In genomic region chr7:19327128-19327527, GRCm38 (mm10) we compare ENCODE assay signal across 8 mouse cellular contexts. TPM values are rescaled to one million over a fixed set of nuclear protein-coding genes. Genes with fewer than 3 reads are reported as not detected.
DNase-seq lines count a peak whose midpoint lies in the region; ATAC-seq and TF ChIP-seq lines count a peak whose summit lies in the region.

No protein-coding gene starts in this region.

- peaks cover 11% of the 10 kb centered on the region; the same call in 1 of the 2 replicates for H3K4me1 ChIP-seq in bone marrow macrophage, adult 2 months (ENCODE audit: control insufficient read depth, insufficient read depth, low read length)
- peaks cover 23% of the 10 kb centered on the region for H3K4me1 ChIP-seq in heart, embryonic 11.5 days (ENCODE audit: control insufficient read depth, insufficient read depth, low read length)
- H3K4me1 ChIP-seq in kidney, embryonic 16.5 days (ENCODE audit: insufficient read depth, low read length), result peaks cover 14% of the 10 kb centered on the region
- peaks cover 28% of the 10 kb centered on the region for H3K4me1 ChIP-seq in liver, embryonic 12.5 days

- peak; percentile 84 for ATAC-seq in erythroblast, adult 5-6 weeks (replicated peaks; ENCODE audit: low FRiP score, poor library complexity, severe bottlenecking)
- ATAC-seq in heart, embryonic 11.5 days (replicated peaks; ENCODE audit: insufficient number of reproducible peaks, low FRiP score, low TSS enrichment), result peak; percentile 81
- peak; percentile 85 for ATAC-seq in kidney, embryonic 16.5 days (ENCODE audit: low FRiP score, low TSS enrichment)
- ATAC-seq in liver, embryonic 12.5 days, result peak; percentile 69

- no peak for TF ChIP-seq CTCF in bone marrow macrophage, adult 2 months (IDR thresholded peaks at IDR 0.05; ENCODE audit: low read depth, low read length)

- DNase-seq in 3T3-L1 (ENCODE audit: low read depth, low spot score), result peak; percentile 88
- DNase-seq in naive thymus-derived CD4-positive, alpha-beta T cell, adult 2 months (ENCODE audit: low read depth), result peak; percentile 44
- DNase-seq in testis, postnatal 10 days (ENCODE audit: low spot score), result peak; percentile 88

- H3K9me3 ChIP-seq in heart, embryonic 11.5 days (replicated peaks; ENCODE audit: control insufficient read depth, low read length), result 0 out of 2 replicates have a peak, but pooled peaks cover 2% of the 10 kb centered on the region
- no peaks in the 10 kb centered on the region for H3K9me3 ChIP-seq in kidney, embryonic 16.5 days (ENCODE audit: low read length)
- H3K9me3 ChIP-seq in liver, embryonic 12.5 days (replicated peaks), result no peaks in the 10 kb centered on the region

- WGBS in heart, embryonic 11.5 days (ENCODE audit: insufficient replicate concordance), result 0% methylated on average over 22 of the region's 22 CpGs
- WGBS in kidney, embryonic 16.5 days, result under 1% methylated on average over 22 of the region's 22 CpGs
- 1% methylated on average over 22 of the region's 22 CpGs for WGBS in liver, embryonic 12.5 days (ENCODE audit: insufficient replicate concordance)

- H3K27me3 ChIP-seq in heart, embryonic 11.5 days (ENCODE audit: control insufficient read depth, insufficient read depth, low read length), result no peaks in the 10 kb centered on the region
- no peaks in the 10 kb centered on the region for H3K27me3 ChIP-seq in kidney, embryonic 16.5 days (ENCODE audit: insufficient read depth, low read length)
- peaks cover 64% of the 10 kb centered on the region for H3K27me3 ChIP-seq in liver, embryonic 12.5 days (replicated peaks)

- no peak overlapping the region for H3K27ac ChIP-seq in bone marrow macrophage, adult 2 months (ENCODE audit: insufficient read depth, low read depth, low read length)
- H3K27ac ChIP-seq in heart, embryonic 11.5 days (ENCODE audit: low read depth, low read length), result peak overlapping the region; percentile 95
- H3K27ac ChIP-seq in kidney, embryonic 16.5 days (ENCODE audit: low read length), result peak overlapping the region; percentile 90
- peak overlapping the region; percentile 42; the same call in 1 of the 2 replicates for H3K27ac ChIP-seq in liver, embryonic 12.5 days

- no peaks in the 10 kb centered on the region for H3K36me3 ChIP-seq in heart, embryonic 11.5 days (ENCODE audit: control insufficient read depth, insufficient read depth, low read length)
- no peaks in the 10 kb centered on the region for H3K36me3 ChIP-seq in kidney, embryonic 16.5 days (ENCODE audit: insufficient read depth, low read length)
- H3K36me3 ChIP-seq in liver, embryonic 12.5 days, result no peaks in the 10 kb centered on the region

- peak overlapping the region; percentile 84 for H3K4me2 ChIP-seq in heart, embryonic 11.5 days
- H3K4me2 ChIP-seq in kidney, embryonic 16.5 days (replicated peaks; ENCODE audit: low read depth, low read length), result peak overlapping the region; percentile 68
- peak overlapping the region; percentile 76 for H3K4me2 ChIP-seq in liver, embryonic 12.5 days

- TF ChIP-seq POLR2A in bone marrow macrophage, adult 2 months (IDR thresholded peaks at IDR 0.05; ENCODE audit: borderline replicate concordance, low read depth, low read length), result no peak

- peak overlapping the region; percentile 69 for H3K9ac ChIP-seq in heart, embryonic 11.5 days (ENCODE audit: low read depth, low read length)
- H3K9ac ChIP-seq in kidney, embryonic 16.5 days (replicated peaks; ENCODE audit: low read length), result peak overlapping the region; percentile 60; the same call in 1 of the 2 replicates
- peak overlapping the region; percentile 47 for H3K9ac ChIP-seq in liver, embryonic 12.5 days

- peak overlapping the region; percentile 48 for H3K4me3 ChIP-seq in bone marrow macrophage, adult 2 months (ENCODE audit: insufficient read depth, low read length)
- H3K4me3 ChIP-seq in heart, embryonic 11.5 days (ENCODE audit: low read depth, low read length), result peak overlapping the region; percentile 43
- H3K4me3 ChIP-seq in kidney, embryonic 16.5 days (ENCODE audit: low read length), result peak overlapping the region; percentile 46
- peak overlapping the region; percentile 46 for H3K4me3 ChIP-seq in liver, embryonic 12.5 days

RNA-seq across cellular contexts. Expression of gene Fosb, which starts 17.3 kb away (rescaled TPM):
- polyA plus RNA-seq in bone marrow macrophage, adult 2 months (2012; ENCODE audit: insufficient read depth, insufficient read length, missing spikeins), result 0.68 TPM in 1 of 2 replicates, not detected in the other
- total RNA-seq in erythroblast, adult 5-6 weeks (2015; ENCODE audit: low replicate concordance), result 2.9 and 3.1 TPM in 2 replicates
- 2.2 and 3.8 TPM in 2 replicates for total RNA-seq in erythroblast, adult 5-6 weeks (2017; ENCODE audit: low replicate concordance)
- 0.11 and 0.17 TPM in 2 replicates for polyA plus RNA-seq in heart, embryonic 11.5 days (2014; fragmentation: Nextera tagmentation; extraction: Ambion mirVana)
- 0.17 and 0.22 TPM in 2 replicates for polyA plus RNA-seq in kidney, embryonic 16.5 days (2015; fragmentation: Nextera tagmentation; extraction: Ambion mirVana)
- polyA plus RNA-seq in liver, embryonic 12.5 days (2016; fragmentation: Nextera tagmentation; extraction: Ambion mirVana), result 0.04 and 0.05 TPM in 2 replicates

RNA-seq across cellular contexts. Expression of gene Ercc1, which starts 17.4 kb away (rescaled TPM):
- polyA plus RNA-seq in bone marrow macrophage, adult 2 months (2012; ENCODE audit: insufficient read depth, insufficient read length, missing spikeins), result 30.7 and 35.4 TPM in 2 replicates
- 8.6 and 8.8 TPM in 2 replicates for total RNA-seq in erythroblast, adult 5-6 weeks (2015; ENCODE audit: low replicate concordance)
- total RNA-seq in erythroblast, adult 5-6 weeks (2017; ENCODE audit: low replicate concordance), result 4.6 and 5.2 TPM in 2 replicates
- 72.5 and 74.5 TPM in 2 replicates for polyA plus RNA-seq in heart, embryonic 11.5 days (2014; fragmentation: Nextera tagmentation; extraction: Ambion mirVana)
- 81.8 and 86.1 TPM in 2 replicates for polyA plus RNA-seq in kidney, embryonic 16.5 days (2015; fragmentation: Nextera tagmentation; extraction: Ambion mirVana)
- 25.8 and 31.5 TPM in 2 replicates for polyA plus RNA-seq in liver, embryonic 12.5 days (2016; fragmentation: Nextera tagmentation; extraction: Ambion mirVana)

RNA-seq across cellular contexts. Expression of gene Cd3eap, which starts 32.2 kb away (rescaled TPM):
- 7.8 and 8.4 TPM in 2 replicates for polyA plus RNA-seq in bone marrow macrophage, adult 2 months (2012; ENCODE audit: insufficient read depth, insufficient read length, missing spikeins)
- total RNA-seq in erythroblast, adult 5-6 weeks (2015; ENCODE audit: low replicate concordance), result 1.2 and 1.9 TPM in 2 replicates
- total RNA-seq in erythroblast, adult 5-6 weeks (2017; ENCODE audit: low replicate concordance), result 2.6 and 5.7 TPM in 2 replicates
- polyA plus RNA-seq in heart, embryonic 11.5 days (2014; fragmentation: Nextera tagmentation; extraction: Ambion mirVana), result 17.6 and 18.9 TPM in 2 replicates
- 25.0 and 27.7 TPM in 2 replicates for polyA plus RNA-seq in kidney, embryonic 16.5 days (2015; fragmentation: Nextera tagmentation; extraction: Ambion mirVana)
- polyA plus RNA-seq in liver, embryonic 12.5 days (2016; fragmentation: Nextera tagmentation; extraction: Ambion mirVana), result 19.5 and 19.9 TPM in 2 replicates

RNA-seq across cellular contexts. Expression of gene Ppp1r13l, which starts 32.4 kb away (rescaled TPM):
- 1.6 and 4.0 TPM in 2 replicates for polyA plus RNA-seq in bone marrow macrophage, adult 2 months (2012; ENCODE audit: insufficient read depth, insufficient read length, missing spikeins)
- 0.19 and 3.3 TPM in 2 replicates for total RNA-seq in erythroblast, adult 5-6 weeks (2015; ENCODE audit: low replicate concordance)
- total RNA-seq in erythroblast, adult 5-6 weeks (2017; ENCODE audit: low replicate concordance), result not detected in 2 replicates
- polyA plus RNA-seq in heart, embryonic 11.5 days (2014; fragmentation: Nextera tagmentation; extraction: Ambion mirVana), result 12.4 and 17.6 TPM in 2 replicates
- 3.3 and 4.0 TPM in 2 replicates for polyA plus RNA-seq in kidney, embryonic 16.5 days (2015; fragmentation: Nextera tagmentation; extraction: Ambion mirVana)
- 1.7 and 1.9 TPM in 2 replicates for polyA plus RNA-seq in liver, embryonic 12.5 days (2016; fragmentation: Nextera tagmentation; extraction: Ambion mirVana)

RNA-seq across cellular contexts. Expression of gene Rtn2, which starts 44.7 kb away (rescaled TPM):
- polyA plus RNA-seq in bone marrow macrophage, adult 2 months (2012; ENCODE audit: insufficient read depth, insufficient read length, missing spikeins), result 1.4 and 2.0 TPM in 2 replicates
- total RNA-seq in erythroblast, adult 5-6 weeks (2015; ENCODE audit: low replicate concordance), result not detected in 2 replicates
- total RNA-seq in erythroblast, adult 5-6 weeks (2017; ENCODE audit: low replicate concordance), result not detected in 2 replicates
- 25.3 and 31.2 TPM in 2 replicates for polyA plus RNA-seq in heart, embryonic 11.5 days (2014; fragmentation: Nextera tagmentation; extraction: Ambion mirVana)
- polyA plus RNA-seq in kidney, embryonic 16.5 days (2015; fragmentation: Nextera tagmentation; extraction: Ambion mirVana), result 8.0 and 9.4 TPM in 2 replicates
- polyA plus RNA-seq in liver, embryonic 12.5 days (2016; fragmentation: Nextera tagmentation; extraction: Ambion mirVana), result 5.1 and 5.6 TPM in 2 replicates
